Mouse (Mus musculus): ENCODE results near the gene Armcx2. TPM values are rescaled to one million over a fixed set of nuclear protein-coding genes. Genes with fewer than 3 reads are reported as not detected.
"Not testable (repeated sequence)": the region's sequence is repeated elsewhere in the genome, so short reads cannot be mapped to it uniquely, and the experiment has no call there.

Gene Armcx2
- 3.1 and 6.5 TPM in 2 replicates for polyA plus RNA-seq (2011; ENCODE audit: insufficient read depth, insufficient read length, low replicate concordance, missing spikeins)

DNA sequence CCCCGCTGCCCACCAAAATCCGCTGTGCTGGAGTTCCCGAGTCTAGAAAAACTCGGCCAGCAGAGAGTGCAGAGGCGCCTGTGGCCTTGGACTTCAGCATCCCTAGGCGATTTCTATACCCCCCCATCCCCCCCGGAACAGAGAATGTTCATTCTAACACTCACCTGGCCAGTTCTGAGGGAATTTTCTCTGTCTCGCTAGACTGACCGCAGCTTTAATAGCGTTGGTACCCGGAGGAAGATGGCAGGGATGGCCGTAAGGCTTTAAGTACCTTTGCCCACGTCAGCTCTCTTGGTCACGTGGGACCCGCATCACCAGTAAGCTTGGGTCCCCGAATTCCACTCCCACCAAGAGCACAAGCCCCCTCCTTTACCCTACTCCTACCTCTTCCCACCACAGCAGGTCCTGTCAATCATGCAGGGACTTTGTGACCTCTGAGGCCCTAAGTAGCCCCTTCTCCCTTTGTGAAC lies at the start of gene Armcx2:
Gene Armcx2 (minus strand): TSS at position 467 of the 470 bp plus-strand sequence.
- 7% methylated on average over 16 of the region's 16 CpGs for WGBS
- H3K4me1 ChIP-seq (ENCODE audit: control insufficient read depth, insufficient read depth, low read length), result no peaks in the 10 kb centered on the region
- H3K4me3 ChIP-seq (replicated peaks; ENCODE audit: control insufficient read depth, low read depth, low read length), result peak within 1 kb of the TSS; percentile 55
- TF ChIP-seq POLR2A (IDR thresholded peaks at IDR 0.05; ENCODE audit: borderline replicate concordance, control insufficient read depth, low read depth, low read length), result no peak
- TF ChIP-seq CTCF (IDR thresholded peaks at IDR 0.05; ENCODE audit: control insufficient read depth, insufficient read depth, low read length), result no peak
- no peak within 1 kb of the TSS for H3K27ac ChIP-seq (ENCODE audit: control insufficient read depth, insufficient read depth, low read depth, low read length, poor library complexity)

DNA sequence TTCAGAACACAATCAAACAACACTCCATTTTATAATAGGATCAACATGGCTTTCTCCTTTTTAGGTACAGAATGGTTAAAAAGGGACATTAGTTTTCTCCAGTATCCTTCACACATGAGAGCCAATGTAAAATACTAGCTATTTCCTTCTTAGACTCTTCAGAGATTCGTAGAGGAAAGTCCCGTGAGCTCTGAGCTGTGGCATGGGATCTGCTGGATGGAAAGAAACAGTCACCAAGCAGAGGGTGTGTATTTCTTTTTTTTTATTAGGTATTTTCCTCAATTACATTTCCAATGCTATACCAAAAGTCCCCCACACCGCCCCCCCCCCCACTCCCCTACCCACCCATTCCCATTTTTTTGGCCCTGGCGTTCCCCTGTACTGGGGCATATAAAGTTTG lies 40.6 kb upstream of the Armcx2 start:
- no peak for TF ChIP-seq CTCF (IDR thresholded peaks at IDR 0.05; ENCODE audit: control insufficient read depth, insufficient read depth, low read length)
- no peak for TF ChIP-seq POLR2A (IDR thresholded peaks at IDR 0.05; ENCODE audit: borderline replicate concordance, control insufficient read depth, low read depth, low read length)
- Histone ChIP-seq H3K27ac (ENCODE audit: control insufficient read depth, insufficient read depth, low read depth, low read length, poor library complexity) (no peak overlapping the region), H3K4me3 (replicated peaks; ENCODE audit: control insufficient read depth, low read depth, low read length) (no peak overlapping the region), H3K4me1 (ENCODE audit: control insufficient read depth, insufficient read depth, low read length) (no peaks in the 10 kb centered on the region)
- WGBS, result 80% methylated on average over 2 of the region's 4 CpGs

DNA sequence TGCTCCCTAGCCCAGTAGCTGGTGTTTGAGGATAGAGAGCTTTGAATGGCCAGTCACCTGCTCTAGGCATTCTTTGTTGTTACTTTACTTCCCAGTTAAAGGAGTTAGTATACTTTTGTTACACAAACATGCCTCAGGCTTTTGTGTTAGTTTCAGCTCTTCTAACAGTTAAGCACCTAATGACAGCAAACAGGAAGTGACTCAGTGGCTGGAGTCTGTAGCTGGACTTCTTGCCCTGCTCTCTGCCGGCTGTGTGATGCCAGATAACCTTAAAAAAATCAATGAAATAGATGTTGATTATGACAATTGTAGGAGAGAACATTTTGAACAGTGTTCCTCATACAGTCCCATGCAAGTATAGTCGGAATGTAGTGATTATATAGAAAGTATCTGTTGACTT lies 35.4 kb upstream of the Armcx2 start:
- no peak for TF ChIP-seq POLR2A (IDR thresholded peaks at IDR 0.05; ENCODE audit: borderline replicate concordance, control insufficient read depth, low read depth, low read length)
- TF ChIP-seq CTCF (IDR thresholded peaks at IDR 0.05; ENCODE audit: control insufficient read depth, insufficient read depth, low read length), result no peak
- WGBS, result 21% methylated on average over 2 of the region's 2 CpGs
- no peak overlapping the region for H3K4me3 ChIP-seq (replicated peaks; ENCODE audit: control insufficient read depth, low read depth, low read length)
- H3K4me1 ChIP-seq (ENCODE audit: control insufficient read depth, insufficient read depth, low read length), result no peaks in the 10 kb centered on the region
- no peak overlapping the region for H3K27ac ChIP-seq (ENCODE audit: control insufficient read depth, insufficient read depth, low read depth, low read length, poor library complexity)

DNA sequence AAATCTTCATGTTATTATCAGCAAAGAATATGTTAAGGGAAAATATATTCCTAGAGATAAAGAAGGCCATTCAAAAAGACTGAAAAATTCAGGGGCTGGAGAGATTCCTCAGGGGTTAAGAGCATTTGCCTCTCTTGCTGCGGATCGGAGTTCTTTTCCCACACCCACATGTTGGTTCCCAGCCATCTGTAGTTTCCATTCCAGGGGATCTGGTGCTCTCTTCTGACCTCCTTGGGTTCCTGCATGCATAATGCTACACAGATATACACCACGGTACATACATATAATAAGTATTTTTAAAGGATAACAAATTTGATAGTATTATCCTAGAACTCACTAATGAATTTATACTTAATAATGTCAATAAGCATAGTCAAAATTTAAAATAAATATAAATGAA lies 21.5 kb upstream of the Armcx2 start:
- Histone ChIP-seq H3K4me3 (replicated peaks; ENCODE audit: control insufficient read depth, low read depth, low read length) (no peak overlapping the region), H3K27ac (ENCODE audit: control insufficient read depth, insufficient read depth, low read depth, low read length, poor library complexity) (no peak overlapping the region), H3K4me1 (ENCODE audit: control insufficient read depth, insufficient read depth, low read length) (no peaks in the 10 kb centered on the region)
- 87% methylated on average over 3 of the region's 3 CpGs for WGBS
- TF ChIP-seq CTCF (IDR thresholded peaks at IDR 0.05; ENCODE audit: control insufficient read depth, insufficient read depth, low read length) (no peak), POLR2A (IDR thresholded peaks at IDR 0.05; ENCODE audit: borderline replicate concordance, control insufficient read depth, low read depth, low read length) (no peak)

DNA sequence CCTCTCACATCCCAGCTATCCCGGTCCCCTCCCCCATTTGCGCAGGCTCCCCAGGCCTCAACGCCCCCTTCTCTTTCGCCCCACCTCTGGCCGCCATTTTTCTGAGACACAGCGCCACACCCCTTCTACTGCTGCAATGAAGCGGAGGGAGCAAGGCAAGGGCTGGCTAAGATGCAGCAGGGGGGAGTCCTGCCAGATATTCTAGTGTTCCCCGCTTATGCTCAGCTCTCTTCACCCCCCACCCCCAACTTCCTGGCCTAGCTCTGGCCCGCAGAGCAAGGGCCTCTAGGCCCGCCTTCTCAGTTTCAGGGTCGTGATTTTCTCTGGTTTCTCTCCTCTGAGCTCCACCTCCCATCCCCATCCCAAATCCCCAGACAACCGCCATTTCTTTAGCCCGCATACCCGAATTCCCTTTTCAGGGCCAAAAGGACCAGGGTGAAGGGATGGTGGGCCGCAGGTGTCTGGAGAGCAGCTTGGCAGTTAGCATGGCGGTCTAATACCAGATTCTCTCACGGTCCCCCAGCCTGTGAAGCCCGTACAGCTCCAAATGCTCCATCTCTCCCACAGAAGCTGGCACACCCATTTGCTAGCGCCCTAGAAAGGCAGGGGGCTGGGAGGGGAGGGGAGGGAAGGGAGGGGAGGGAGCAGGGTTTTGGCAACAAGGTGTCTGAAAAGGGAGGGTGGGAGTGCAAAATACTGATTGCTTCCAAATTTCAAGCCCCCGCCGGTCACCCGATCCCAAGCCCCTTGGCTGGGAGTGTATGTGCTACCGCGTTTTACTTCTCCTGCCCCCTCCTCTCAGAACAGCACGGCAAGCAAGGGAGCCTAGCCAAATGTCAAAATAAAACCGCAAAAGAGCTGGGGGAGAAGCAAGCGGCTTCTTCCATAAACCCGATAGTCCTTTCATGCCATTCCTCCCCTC lies 927 bp downstream of the Armcx2 start:
- H3K4me3 ChIP-seq (replicated peaks; ENCODE audit: control insufficient read depth, low read depth, low read length), result peak overlapping the region; percentile 55
- H3K27ac ChIP-seq (ENCODE audit: control insufficient read depth, insufficient read depth, low read depth, low read length, poor library complexity), result no peak overlapping the region
- no peaks in the 10 kb centered on the region for H3K4me1 ChIP-seq (ENCODE audit: control insufficient read depth, insufficient read depth, low read length)
- TF ChIP-seq CTCF (IDR thresholded peaks at IDR 0.05; ENCODE audit: control insufficient read depth, insufficient read depth, low read length) (no peak), POLR2A (IDR thresholded peaks at IDR 0.05; ENCODE audit: borderline replicate concordance, control insufficient read depth, low read depth, low read length) (no peak)
- WGBS, result 15% methylated on average over 28 of the region's 28 CpGs

DNA sequence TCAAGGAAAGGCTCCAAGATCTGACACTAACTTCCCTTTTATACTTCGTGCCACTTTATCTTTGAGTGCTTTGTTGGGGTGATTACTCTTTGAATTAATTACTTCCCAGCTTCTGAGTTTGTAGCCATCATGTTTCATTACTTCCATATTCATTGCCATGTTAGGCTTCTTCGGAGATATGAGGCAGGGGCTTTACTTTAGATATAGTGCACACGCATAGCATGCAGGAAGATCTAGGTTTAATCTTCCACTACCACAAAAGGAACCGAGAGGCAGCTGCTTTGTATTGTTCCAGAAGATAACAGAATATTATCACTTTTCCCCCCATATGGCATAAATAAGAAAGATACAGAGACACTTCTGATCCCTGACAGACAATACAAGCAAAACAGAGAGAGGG lies 21.3 kb downstream of the Armcx2 start:
- Histone ChIP-seq H3K27ac (ENCODE audit: control insufficient read depth, insufficient read depth, low read depth, low read length, poor library complexity) (no peak overlapping the region), H3K4me3 (replicated peaks; ENCODE audit: control insufficient read depth, low read depth, low read length) (no peak overlapping the region), H3K4me1 (ENCODE audit: control insufficient read depth, insufficient read depth, low read length) (no peaks in the 10 kb centered on the region)
- TF ChIP-seq CTCF (IDR thresholded peaks at IDR 0.05; ENCODE audit: control insufficient read depth, insufficient read depth, low read length), result no peak
- TF ChIP-seq POLR2A (IDR thresholded peaks at IDR 0.05; ENCODE audit: borderline replicate concordance, control insufficient read depth, low read depth, low read length), result no peak
- 46% methylated on average over 4 of the region's 4 CpGs for WGBS

DNA sequence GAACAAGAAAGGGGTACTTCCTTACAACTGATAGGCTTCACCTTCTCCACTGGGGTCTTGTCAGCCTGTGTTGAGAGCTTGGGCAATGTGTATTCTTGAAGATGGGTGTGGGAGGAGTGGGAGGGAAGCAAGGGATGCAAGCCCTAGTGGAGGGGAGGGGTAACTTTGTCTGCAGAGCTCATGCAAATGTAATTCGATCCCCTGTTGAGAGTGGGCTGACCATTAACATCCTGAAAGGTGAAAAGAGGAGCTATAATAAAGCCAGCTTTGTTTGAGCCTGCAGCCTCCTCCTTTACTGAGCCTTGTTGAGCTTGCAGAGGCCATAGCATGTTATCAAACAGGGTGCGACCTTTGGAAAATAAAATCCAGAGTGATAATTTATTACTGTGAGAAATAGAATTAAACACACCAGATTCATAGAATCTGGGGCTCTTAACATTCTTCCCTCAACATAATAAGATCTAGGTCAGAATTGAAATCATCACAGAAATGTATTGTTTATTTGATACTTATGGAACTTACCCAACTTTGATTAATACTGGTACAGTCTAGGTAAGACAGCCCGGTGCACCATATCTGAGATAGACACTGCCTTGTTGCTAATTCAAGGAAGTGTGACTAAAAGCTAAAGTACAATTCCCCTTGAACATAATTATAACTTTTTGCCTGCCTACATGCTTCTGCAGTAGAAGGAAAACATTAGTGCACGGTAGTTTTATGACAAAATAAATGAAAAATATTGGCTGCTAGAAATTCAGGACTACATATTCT lies 45.4 kb downstream of the Armcx2 start:
- H3K27ac ChIP-seq (ENCODE audit: control insufficient read depth, insufficient read depth, low read depth, low read length, poor library complexity); H3K4me1 ChIP-seq (ENCODE audit: control insufficient read depth, insufficient read depth, low read length); H3K4me3 ChIP-seq (replicated peaks; ENCODE audit: control insufficient read depth, low read depth, low read length): not testable (repeated sequence)
- 63% methylated on average over 4 of the region's 4 CpGs for WGBS

DNA sequence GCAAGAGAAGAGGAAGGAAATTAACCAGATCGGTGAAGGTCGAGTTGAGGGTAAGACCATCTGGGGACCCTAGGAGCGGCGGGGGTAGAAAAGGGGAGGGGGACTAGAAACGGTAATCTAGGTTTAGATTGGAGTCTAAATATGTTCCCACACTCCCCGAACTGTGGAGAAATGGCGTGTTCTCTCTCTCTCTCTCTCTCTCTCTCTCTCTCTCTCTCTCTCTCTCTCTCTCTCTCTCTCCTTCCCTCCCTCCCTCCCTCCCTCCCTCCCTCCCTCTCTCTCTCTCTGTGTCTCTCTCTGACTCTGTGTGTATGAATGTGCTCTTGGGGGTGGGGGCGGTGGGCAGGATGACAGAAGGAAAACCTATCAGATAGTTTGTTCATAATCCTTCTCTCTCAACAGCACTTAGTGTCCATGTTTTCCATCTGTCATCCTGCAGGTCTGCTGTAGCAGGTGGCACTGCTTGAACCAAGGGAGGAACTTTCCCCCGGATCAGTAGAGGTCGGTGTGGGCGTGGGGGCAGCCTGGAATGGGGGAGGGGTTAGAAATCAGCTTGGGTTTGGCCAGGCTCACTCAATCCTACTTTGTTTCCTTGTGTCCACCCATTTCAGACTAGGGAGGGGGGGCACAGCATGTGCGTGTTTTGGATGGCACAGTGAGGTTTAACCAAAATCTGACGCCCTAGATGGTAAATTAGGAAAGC lies 51.6 kb downstream of the Armcx2 start:
- 16% methylated on average over 13 of the region's 13 CpGs for WGBS
- no peak overlapping the region for H3K27ac ChIP-seq (ENCODE audit: control insufficient read depth, insufficient read depth, low read depth, low read length, poor library complexity)
- H3K4me1 ChIP-seq (ENCODE audit: control insufficient read depth, insufficient read depth, low read length), result no peaks in the 10 kb centered on the region
- TF ChIP-seq POLR2A (IDR thresholded peaks at IDR 0.05; ENCODE audit: borderline replicate concordance, control insufficient read depth, low read depth, low read length) (no peak), CTCF (IDR thresholded peaks at IDR 0.05; ENCODE audit: control insufficient read depth, insufficient read depth, low read length) (no peak)
- peak overlapping the region; percentile 62 for H3K4me3 ChIP-seq (replicated peaks; ENCODE audit: control insufficient read depth, low read depth, low read length)
